Mouse (Mus musculus): ENCODE measurements around the gene Mrrf. TPM values are rescaled to one million over a fixed set of nuclear protein-coding genes. Genes with fewer than 3 reads are reported as not detected.

The Mrrf gene
- polyA plus RNA-seq (2017; shearing (Covaris generic)): 10 to 100 TPM; 12.7 to 19.7 (median 15.2) TPM

GRCm38 (mm10) chr2:36136300-36136941, at the start of gene Mrrf, which contains the start of gene Rbm18:
Gene Mrrf, plus strand, starts transcription at chr2:36136389.
Gene Rbm18, minus strand, starts transcription at chr2:36136773.
- peak; percentile 94 for ATAC-seq

DNA sequence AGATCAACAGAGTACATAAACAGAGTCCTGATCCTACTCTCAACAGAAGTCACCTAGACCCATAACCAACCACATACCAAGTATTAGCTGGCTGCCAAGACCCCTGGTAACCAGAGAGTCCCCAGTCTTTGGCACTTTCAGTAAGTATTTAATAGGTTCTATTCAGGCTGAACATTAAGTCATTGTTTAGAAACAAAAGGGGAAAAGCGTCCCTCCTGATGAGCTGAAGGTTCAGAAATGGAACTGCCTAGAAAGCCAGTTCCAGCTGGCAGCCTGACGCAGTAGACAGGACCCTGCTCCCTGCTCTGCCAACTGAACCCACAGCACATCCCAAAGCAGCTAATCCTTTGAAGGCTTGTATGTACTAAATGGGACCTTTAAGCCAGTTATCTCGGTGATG, 47.0 kb upstream of the Mrrf start:
- ATAC-seq: no peak

GRCm38 (mm10) chr2:36090853-36091741, 45.1 kb upstream of the Mrrf start:
- no peak for ATAC-seq

DNA sequence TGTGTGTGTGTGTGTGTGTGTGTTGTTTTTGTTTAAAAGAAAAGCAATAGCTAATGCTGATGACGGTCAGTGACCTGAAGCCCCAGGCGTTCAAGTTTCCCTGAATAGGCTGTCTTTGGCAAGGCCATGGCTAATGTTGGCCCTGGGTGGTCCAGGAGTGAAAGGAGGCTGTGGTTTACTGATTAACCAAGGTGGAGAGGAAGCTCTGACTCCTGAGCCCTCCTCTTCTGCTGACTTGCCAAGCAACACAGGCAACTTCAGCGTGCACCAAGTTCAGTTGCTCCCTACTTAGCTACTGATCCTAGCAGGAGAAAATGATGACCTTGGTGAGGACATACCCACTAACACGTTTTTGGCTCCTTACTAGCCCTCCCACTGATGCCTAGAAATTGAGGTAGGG, 43.4 kb upstream of the Mrrf start:
- no peak for ATAC-seq

- ATAC-seq: no peak
These were observed 42.9 kb upstream of the Mrrf start for GRCm38 (mm10) chr2:36093301-36093700.

DNA sequence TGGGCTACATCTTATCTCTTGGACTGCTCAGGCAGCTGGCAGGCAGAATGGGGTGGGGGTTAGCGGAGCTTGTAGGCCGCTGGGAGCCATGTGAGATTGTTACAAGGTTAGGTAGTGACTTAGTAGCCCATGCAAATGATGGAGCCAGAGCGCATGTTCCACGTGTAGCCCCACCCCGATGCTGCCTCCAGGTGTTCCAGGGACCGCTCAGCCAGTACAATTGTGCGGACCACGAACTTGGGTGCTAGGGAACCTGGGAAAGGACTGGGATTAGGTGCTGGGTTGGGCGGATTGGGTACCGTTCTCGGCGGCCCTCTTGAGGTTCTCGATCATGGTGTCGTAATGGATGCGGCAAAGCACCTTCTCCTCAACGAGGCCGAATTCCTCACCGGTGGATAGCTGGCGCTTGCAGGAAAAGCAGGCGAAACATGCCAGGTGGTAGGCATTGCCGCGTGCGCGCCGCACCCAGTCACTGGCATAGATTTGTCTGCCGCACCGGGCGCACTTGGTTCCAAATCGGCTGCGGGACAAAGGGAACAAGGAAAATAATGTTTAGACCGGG, 42.2 kb upstream of the Mrrf start:
- ATAC-seq: no peak

DNA sequence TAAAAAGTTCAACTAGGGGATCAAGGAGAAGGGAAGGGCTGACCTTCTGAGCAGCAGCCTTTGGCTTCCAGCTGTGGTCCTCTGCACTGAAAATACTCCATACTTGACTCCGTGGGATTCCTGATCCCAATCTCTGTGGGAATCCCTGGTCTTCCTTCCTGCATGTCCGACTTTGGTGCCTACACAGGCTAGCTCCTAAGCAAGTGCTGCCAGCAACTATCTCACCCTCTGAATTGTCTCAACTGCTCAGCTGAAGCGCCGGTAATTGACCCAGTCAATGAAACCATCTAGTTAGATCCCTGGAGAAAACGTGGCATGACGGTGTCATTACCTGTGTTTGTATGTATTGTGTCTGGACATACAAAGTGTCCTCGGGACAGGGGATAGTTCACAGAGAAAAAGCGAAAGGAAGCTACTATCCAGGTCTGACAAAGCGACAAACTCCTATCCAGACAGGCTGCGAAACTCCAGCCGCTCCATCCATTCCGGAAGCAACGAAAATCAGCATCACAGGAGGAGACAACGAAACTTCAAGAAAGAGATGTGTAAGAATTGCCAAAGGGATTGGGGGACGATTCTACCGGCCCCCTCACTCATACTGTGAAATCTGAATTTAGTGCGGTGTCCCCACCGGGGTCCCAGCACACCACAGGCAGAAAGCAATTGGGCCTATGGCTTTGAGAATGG, 38.9 kb upstream of the Mrrf start:
- ATAC-seq: no peak

DNA sequence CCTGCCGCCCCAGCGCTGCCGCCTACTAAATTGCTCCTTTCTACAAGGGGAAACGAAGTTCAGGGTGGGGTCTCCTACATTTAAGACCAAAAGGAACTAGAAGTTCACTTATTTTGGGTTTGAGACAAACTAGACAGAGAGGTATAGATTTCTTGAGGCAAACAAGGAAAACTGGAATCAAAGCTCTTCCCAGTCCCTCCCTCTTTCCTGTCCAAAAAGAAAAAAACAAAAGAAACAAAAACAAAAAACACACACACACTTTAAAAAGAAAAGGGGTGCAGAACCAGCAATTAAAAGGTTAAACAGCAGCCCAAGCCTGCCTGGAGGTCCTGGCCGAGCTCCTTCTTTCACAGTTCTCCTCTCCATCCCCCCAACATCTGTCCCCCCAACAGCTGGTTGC, 38.2 kb upstream of the Mrrf start:
- ATAC-seq: no peak

DNA sequence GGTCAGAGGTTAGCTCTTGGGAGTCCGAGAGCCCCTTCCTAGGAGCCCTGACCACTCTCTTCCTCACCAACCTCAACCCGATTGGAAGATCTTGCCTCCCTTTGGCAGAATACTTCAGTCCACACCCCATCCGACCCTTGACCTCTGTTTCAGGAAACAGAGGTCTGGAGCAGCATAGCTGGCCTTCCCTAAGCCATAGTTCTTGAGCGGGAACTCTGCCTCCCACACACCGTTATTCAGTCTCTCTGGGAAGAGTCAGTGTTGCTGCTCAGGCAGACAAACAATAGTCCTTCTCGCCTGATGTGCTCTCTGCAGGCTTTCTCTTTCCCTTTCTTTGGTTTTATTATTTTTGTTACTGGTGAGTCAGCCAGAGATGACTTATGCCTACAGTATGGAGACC, 36.5 kb upstream of the Mrrf start:
- no peak for ATAC-seq

DNA sequence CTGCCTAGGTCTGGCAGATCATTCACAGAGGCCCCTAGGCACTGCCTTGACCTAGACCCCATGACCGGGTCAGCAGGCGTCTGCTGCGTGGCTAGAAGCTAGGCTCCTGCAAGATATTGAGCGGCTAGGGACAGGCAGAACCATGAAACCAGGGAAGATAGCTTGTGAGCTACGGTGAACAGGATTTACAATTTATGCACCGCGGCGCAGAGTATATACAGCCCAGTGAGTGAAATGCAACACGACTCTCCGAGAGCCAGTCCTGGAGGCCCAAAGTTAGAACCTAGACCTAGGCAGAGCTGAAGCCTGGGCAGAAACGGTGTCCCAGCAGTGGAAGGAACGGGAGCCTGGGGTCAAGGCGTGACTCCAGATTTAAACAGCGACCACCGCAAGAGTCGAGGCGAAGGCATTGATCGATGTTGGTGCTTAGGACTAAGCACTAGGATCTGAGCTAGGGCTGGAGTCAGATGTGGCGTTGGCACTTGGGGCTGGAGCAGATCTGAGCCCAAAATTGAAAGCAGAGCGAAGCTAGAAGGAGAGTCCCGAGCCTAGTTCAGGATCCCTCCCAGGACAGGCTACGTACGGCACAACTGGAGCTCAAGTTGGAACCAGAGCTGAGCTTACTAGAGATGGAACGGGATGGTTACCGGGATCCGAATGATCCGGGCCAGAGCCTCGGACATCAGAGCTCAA, 34.2 kb upstream of the Mrrf start:
- ATAC-seq: no peak

- ATAC-seq: peak; percentile 27
These were observed 33.6 kb upstream of the Mrrf start for GRCm38 (mm10) chr2:36102559-36102946.

GRCm38 (mm10) chr2:36103069-36103554, 33.1 kb upstream of the Mrrf start:
- ATAC-seq: no peak

GRCm38 (mm10) chr2:36103555-36104367, 32.4 kb upstream of the Mrrf start:
- no peak for ATAC-seq

DNA sequence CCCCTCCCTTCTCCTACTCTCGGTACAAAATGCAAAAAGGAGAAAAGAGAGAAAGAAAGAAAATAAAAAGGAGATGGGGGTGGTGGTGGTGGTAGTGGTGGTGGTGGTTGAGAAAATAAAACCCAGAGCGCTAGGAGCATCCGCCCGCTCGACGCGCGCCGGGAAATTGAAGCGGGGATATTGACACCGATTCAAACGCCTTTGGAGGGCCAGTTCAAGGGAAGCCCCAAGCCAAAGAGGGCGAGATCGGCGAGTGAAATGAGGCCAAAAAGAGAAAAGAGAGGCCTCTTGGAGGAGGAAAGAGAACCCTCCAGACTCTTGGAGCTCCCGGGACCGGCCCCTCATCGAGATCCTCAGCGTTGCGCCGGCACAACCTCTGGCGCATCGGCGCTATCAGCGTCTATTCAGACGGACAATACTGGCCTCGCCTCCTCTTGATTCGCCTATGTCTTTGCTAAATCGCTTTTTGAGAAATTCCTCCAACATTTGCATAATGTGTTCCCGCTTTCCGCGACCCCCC, 31.7 kb upstream of the Mrrf start:
- ATAC-seq: no peak

DNA sequence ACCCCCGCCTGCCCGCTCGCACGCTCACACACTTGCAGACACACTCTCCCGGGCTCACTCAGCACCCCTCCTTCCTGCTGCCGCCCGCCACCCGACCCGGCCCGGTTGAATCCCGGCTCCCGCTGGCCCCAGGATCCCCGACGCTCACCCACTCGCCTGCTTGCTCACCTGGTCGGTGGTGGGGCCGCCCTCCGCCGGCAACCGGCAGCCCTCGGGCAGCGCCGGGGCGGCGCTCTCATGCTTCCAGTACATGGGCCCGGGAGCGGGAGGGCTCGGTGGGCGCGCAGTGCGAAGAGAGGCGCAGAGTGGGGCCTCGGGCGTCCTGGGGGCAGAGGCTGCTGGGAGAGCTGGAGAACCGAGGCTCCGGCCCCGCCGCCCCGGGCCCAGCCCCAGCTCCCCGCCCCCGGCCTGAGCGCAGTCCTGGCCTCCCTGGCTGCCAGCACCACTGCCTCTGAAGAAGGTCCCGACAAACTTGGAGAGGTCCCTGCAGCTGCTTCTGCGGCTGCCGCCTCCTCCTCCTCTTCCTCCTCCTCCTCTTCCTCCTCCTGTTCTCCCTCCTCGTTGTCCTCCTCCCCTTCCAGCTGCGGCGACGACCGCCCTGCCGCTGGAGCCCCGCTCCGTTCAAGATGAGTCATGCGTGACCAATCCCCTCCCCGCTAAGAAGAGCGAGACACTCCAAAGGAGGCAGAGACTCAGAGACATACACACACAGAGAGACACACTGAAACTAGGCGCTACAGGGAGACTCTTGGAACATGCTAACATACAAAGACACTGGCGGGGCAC, 31.0 kb upstream of the Mrrf start, which contains the start of gene Lhx6:
TSS of gene Lhx6 (minus strand) at position 453 of the 786 bp plus-strand sequence.
- ATAC-seq: no peak

DNA sequence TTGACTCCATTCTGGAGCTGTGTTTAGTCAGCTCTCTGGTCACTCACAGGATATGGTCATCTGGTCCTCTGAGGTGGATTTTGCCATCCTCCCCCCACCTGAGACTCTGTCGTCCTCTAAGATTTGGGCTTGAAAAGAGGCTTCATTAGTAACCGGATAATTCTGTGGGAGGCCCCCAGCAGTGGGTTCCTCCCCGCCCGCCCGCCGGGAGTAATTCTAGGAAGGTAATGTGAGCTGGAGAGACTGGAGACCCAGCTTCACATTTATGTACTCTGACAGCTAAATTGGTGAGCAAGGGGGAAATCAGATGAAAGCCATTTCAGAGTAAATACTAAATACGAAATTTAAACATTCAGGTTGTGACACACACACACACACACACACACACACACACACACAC, 27.6 kb upstream of the Mrrf start:
- ATAC-seq: no peak

DNA sequence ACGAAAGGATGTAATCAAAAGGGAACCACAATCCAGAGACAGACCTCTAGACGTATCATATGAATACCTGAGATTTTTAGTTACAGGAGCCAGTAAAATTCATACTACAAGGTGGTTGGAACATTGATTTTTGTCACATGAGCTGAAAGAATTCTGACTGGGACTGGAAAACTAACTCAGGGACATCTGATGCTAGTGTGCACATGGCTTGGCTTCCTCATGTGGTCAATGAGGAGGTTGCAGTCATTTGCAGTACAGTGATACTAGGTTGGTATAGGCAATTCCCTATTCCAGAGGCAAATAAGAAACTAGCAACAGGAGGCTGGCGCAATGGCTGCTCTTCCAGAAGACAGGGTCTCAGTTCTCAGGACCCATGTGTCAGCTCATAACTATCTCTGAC, 23.6 kb upstream of the Mrrf start:
- ATAC-seq: no peak

- ATAC-seq: no peak
These were observed 9.3 kb upstream of the Mrrf start for GRCm38 (mm10) chr2:36126795-36127429.

- no peak for ATAC-seq
These were observed 8.2 kb upstream of the Mrrf start for GRCm38 (mm10) chr2:36127973-36128372.

DNA sequence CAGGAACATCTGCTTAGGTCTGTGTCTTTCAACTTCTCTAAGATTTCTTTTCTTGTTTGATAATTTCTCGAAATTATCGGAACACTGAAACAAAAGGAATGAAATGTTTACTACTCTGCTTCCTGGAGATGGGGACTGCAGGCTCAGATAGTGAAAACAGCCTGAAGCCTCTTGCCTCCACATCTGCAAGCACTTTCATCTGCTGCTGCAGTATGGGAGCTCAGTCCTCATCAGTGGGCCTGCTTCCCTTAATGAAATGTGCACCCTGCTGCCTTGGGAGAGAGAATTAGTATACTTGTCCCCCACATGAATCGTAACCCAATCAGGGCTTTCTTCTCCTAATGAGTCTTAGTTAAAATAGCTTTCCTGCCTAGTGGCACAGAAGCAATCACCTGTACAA, 7.1 kb upstream of the Mrrf start:
- no peak for ATAC-seq

All from inflammation-experienced regulatory T-cells, adult 6 months (primary cell).